Mouse (Mus musculus) T-helper 2 cell (primary cell): Measurements from ENCODE around the gene Dnajb1.
"Not testable (repeated sequence)": the region's sequence is repeated elsewhere in the genome, so short reads cannot be mapped to it uniquely, and the experiment has no call there.

Experiments
- in situ Hi-C: fragments of 300-600 bp; cut with MboI, MseI; formaldehyde crosslinking; loops from one replicate; pipeline ENCODE4 v1.15.1; 2025; ENCODE audit warnings: high pct_unique_total_duplicates

The Dnajb1 gene

GRCm38 (mm10) chr8:83578131-83579055 is 29.6 kb upstream of the Dnajb1 start:
- in situ Hi-C loops: no loop called here

GRCm38 (mm10) chr8:83579676-83580075 is 28.3 kb upstream of the Dnajb1 start:
- in situ Hi-C loops: no loop called here

- in situ Hi-C loops: no loop called here
These were observed 27.2 kb upstream of the Dnajb1 start for GRCm38 (mm10) chr8:83580826-83581225.

GRCm38 (mm10) chr8:83582226-83582625 is 25.8 kb upstream of the Dnajb1 start:
- in situ Hi-C loops: no loop called here

- in situ Hi-C loops: no loop called here
These were observed 24.8 kb upstream of the Dnajb1 start for GRCm38 (mm10) chr8:83583236-83583635.

GRCm38 (mm10) chr8:83584771-83585170 is 23.2 kb upstream of the Dnajb1 start:
- in situ Hi-C loops: no loop called here

GRCm38 (mm10) chr8:83585333-83585732 is 22.7 kb upstream of the Dnajb1 start:
- in situ Hi-C loops: no loop called here

- in situ Hi-C loops: no loop called here
These were observed 20.3 kb upstream of the Dnajb1 start for GRCm38 (mm10) chr8:83587644-83588043.

- in situ Hi-C loops: no loop called here
These were observed 19.1 kb upstream of the Dnajb1 start for GRCm38 (mm10) chr8:83588886-83589285.

GRCm38 (mm10) chr8:83590488-83591023 is 17.4 kb upstream of the Dnajb1 start:
- in situ Hi-C loops: no loop called here

GRCm38 (mm10) chr8:83592682-83593081 is 15.3 kb upstream of the Dnajb1 start:
- in situ Hi-C loops: no loop called here

GRCm38 (mm10) chr8:83593325-83594166 is 14.4 kb upstream of the Dnajb1 start:
- in situ Hi-C loops: no loop called here

GRCm38 (mm10) chr8:83594167-83595049 is 13.6 kb upstream of the Dnajb1 start:
- in situ Hi-C loops: no loop called here

- in situ Hi-C loops: not testable (repeated sequence)
These were observed 13.0 kb upstream of the Dnajb1 start for GRCm38 (mm10) chr8:83595050-83595345.

- in situ Hi-C loops: no loop called here
These were observed 11.6 kb upstream of the Dnajb1 start for GRCm38 (mm10) chr8:83596369-83596768.

GRCm38 (mm10) chr8:83598146-83598545 is 9.8 kb upstream of the Dnajb1 start:
- in situ Hi-C loops: no loop called here

- in situ Hi-C loops: no loop called here
These were observed 8.2 kb upstream of the Dnajb1 start for GRCm38 (mm10) chr8:83599814-83600213.

GRCm38 (mm10) chr8:83602650-83603029 is 5.4 kb upstream of the Dnajb1 start:
- in situ Hi-C loops: no loop called here

- in situ Hi-C loops: no loop called here
These were observed 421 bp downstream of the Dnajb1 start for GRCm38 (mm10) chr8:83608398-83608829.

- in situ Hi-C loops: no loop called here
These were observed 1.1 kb downstream of the Dnajb1 start for GRCm38 (mm10) chr8:83609086-83609485.

GRCm38 (mm10) chr8:83609547-83610180 is 1.7 kb downstream of the Dnajb1 start:
- in situ Hi-C loops: no loop called here
